Mouse (Mus musculus) limb, embryonic 14.5 days (tissue): ENCODE data around the gene Ovol1. TPM values are rescaled to one million over a fixed set of nuclear protein-coding genes. Genes with fewer than 3 reads are reported as not detected.

Experiments
- ATAC-seq: fragments of 200-750 bp; cut with Nextera tagmentation; 2 replicates; pipeline ENCODE4 v1.8.0; 2017; ENCODE audit warnings: low read depth, moderate number of reproducible peaks, moderate TSS enrichment; ENCODE audit not compliant: low FRiP score
- DNase-seq: peaks from one replicate; pipeline ENCODE4 v3.0.0-alpha.2; 2015; ENCODE audit warnings: low spot score
- H3K27ac ChIP-seq: fragments of 300-500 bp; sonication (generic); replicated peaks from 2 replicates; pipeline ENCODE4 v1.5.1; 2014; ENCODE audit warnings: low read depth, mild to moderate bottlenecking, low read length, moderate library complexity, mixed read lengths
- H3K27me3 ChIP-seq: fragments of 300-500 bp; sonication (generic); 2 replicates; pipeline ENCODE4 v1.6.1; 2014; ENCODE audit warnings: low read length, mixed read lengths; ENCODE audit not compliant: control insufficient read depth, insufficient read depth
- H3K36me3 ChIP-seq: fragments of 300-500 bp; sonication (generic); 2 replicates; pipeline ENCODE4 v1.6.1; 2014; ENCODE audit warnings: mild to moderate bottlenecking, low read length, moderate library complexity, mixed read lengths; ENCODE audit not compliant: control insufficient read depth, insufficient read depth
- H3K4me1 ChIP-seq: fragments of 300-500 bp; sonication (generic); 2 replicates; pipeline ENCODE4 v1.6.1; 2014; ENCODE audit warnings: antibody characterized with exemption, low read length, mixed read lengths; ENCODE audit not compliant: control insufficient read depth, insufficient read depth
- H3K4me2 ChIP-seq: fragments of 300-500 bp; sonication (generic); replicated peaks from 2 replicates; pipeline ENCODE4 v1.6.1; 2014; ENCODE audit warnings: low read depth, mild to moderate bottlenecking, low read length, moderate library complexity; ENCODE audit not compliant: severe bottlenecking
- H3K4me3 ChIP-seq: fragments of 300-500 bp; sonication (generic); replicated peaks from 2 replicates; pipeline ENCODE4 v1.5.1; 2014; ENCODE audit warnings: low read length
- H3K9ac ChIP-seq: fragments of 300-500 bp; sonication (generic); 2 replicates; pipeline ENCODE4 v1.6.1; 2014; ENCODE audit warnings: mild to moderate bottlenecking, low read depth, low read length, moderate library complexity; ENCODE audit not compliant: severe bottlenecking
- H3K9me3 ChIP-seq: fragments of 300-500 bp; sonication (generic); 2 replicates; pipeline ENCODE4 v1.6.1; 2016; ENCODE audit warnings: low read length; ENCODE audit not compliant: control insufficient read depth
- POLR2A ChIP-seq: fragments of 200-500 bp; IDR thresholded peaks from 2 replicates; pipeline ENCODE4 v1.8.0; 2012; ENCODE audit warnings: inconsistent platforms, mild to moderate bottlenecking, moderate library complexity, borderline replicate concordance; ENCODE audit not compliant: insufficient read depth, insufficient read length; ENCODE audit errors: extremely low read depth
- WGBS: fragments of 180-500 bp; shearing (Covaris S2); extraction: QIAGEN DNeasy Blood & Tissue Kit; methylation state at CpG from one replicate; pipeline ENCODE4 v1.1.7; 2014; 5-methylcytosine and 5-hydroxymethylcytosine counted together
- polyA plus RNA-seq, 2 experiments: library from polyadenylated mRNA; depleted of rRNA in 1 of 2; stranded (reverse) in 1 of 2; unstranded in 1 of 2; fragments of >200 nt; fragmentation: Nextera tagmentation in 1 of 2; extraction: Ambion mirVana in 1 of 2; gene quantifications; 2 replicates each; pipeline versions ENCODE4 v1.2.1 to v1.2.3; 2012 to 2014

The Ovol1 gene
- polyA plus RNA-seq, 2 experiments: 7.2 to 12.8 TPM

DNA sequence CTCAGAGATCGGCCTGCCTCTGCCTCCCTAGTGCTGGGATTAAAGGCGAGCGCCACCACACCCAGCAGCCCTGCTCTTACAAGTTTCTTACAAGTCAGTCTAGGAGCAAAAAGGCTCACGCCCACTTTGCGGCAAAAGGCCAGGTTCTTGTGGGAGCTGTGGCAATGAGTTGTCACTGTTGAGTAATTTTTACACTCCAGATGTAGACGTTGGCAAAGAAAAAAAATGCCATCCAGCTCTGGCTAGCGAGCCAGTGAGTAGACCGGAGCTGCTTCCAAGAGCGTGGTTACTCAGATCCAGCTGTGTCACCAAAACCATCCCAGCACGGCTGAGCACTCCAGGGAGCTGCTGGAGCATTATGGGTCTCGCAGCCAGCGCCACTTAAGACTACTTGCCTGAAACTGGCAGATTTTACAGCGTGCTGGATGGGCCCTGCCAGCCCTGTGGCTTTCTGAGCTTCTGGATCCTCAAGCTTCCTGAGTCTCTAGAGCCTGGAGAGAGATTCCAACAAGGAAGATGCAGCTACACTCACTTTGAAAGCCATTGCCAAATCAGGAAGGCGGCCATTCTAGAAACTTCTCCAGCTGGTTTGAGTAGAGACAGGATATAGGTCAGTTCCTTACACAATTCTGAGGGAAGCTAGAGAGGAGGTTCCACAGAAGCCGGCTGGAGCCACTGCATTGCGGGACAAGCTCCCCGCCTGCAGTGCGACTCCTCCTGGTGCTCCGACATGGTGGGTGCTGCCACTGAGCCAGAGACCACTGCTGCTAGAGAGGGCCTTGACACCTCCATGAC is 12.1 kb upstream of the Ovol1 start:
- TF ChIP-seq POLR2A: no peak
- H3K9me3 ChIP-seq: no peaks in the 10 kb centered on the region
- no peak overlapping the region for H3K4me3 ChIP-seq
- no peak for DNase-seq
- H3K27ac ChIP-seq: no peak overlapping the region
- peaks cover 9% of the 10 kb centered on the region for H3K4me1 ChIP-seq
- no peak overlapping the region for H3K9ac ChIP-seq
- no peak overlapping the region for H3K4me2 ChIP-seq
- no peaks in the 10 kb centered on the region for H3K27me3 ChIP-seq
- 82% methylated on average over 19 of the region's 19 CpGs for WGBS
- H3K36me3 ChIP-seq: peaks cover 10% of the 10 kb centered on the region; the same call in 1 of the 2 replicates
- ATAC-seq: no peak

DNA sequence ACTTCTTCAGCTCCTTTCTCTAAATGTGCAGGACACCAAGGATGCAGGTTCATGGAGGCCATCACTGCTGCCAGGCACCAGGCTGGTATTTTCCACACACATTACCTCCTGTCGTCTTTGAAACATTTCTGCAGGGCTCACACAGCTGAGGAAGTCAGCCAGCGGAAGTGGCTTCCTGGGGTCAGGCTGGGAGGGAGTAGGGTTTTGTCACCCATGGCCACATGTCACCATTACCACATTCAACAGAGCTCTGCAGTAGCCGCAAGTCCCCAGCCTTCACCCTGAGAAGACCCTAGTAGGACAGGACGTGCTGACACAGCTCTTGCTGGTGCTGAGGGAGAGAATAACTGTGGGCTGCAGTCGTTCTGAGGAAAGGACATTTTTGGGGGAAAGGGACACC is 11.4 kb upstream of the Ovol1 start:
- Histone ChIP-seq H3K4me2 (no peak overlapping the region), H3K4me3 (no peak overlapping the region), H3K27ac (no peak overlapping the region), H3K9me3 (no peaks in the 10 kb centered on the region), H3K4me1 (peaks cover 12% of the 10 kb centered on the region), H3K36me3 (peaks cover 10% of the 10 kb centered on the region; the same call in 1 of the 2 replicates), H3K9ac (no peak overlapping the region), H3K27me3 (no peaks in the 10 kb centered on the region)
- DNase-seq: no peak
- no peak for ATAC-seq
- no peak for TF ChIP-seq POLR2A
- 74% methylated on average over 5 of the region's 5 CpGs for WGBS

DNA sequence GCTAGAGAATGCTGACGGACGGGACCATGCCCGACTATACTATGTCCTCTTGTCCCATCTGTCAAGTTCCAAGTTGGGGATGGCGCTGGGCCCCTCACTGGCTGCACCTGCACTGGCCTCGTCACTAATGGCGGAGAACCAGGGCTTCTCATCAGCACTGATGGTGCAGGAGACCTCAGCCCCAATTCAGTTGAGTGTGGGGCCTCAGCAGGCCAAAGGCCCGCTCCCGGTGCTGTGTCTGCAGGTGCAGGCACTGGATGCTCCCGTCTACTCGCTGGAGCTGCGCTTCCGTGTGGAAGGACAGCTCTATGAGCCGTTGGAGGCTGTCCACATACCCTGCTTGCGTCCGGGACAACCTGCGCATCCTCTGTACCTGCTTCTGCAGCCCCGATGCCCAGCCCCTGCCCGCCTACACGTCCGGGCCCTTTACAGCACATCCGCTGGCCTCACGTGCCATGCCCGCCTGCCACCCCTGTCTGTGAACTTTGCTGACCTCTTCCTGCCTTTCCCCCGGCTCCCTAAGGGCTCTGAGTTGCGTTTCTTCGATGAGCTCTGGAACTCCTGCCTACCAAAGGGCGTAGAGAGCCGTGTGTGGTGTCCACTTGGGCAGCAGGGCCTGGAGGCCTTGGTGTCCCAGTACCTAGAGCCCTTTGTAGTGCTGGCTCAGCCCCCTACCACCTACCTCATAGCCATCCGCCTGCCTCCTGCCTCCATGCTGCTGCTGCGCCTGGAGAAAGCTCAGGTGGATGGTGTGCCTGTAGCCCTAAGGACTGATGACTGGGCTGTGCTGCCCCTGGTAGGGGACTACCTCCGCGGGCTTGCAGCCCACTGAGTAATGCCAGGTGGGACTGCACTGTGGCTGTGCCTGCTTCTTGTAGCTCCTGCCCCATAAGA is 10.2 kb upstream of the Ovol1 start:
- no peak overlapping the region for H3K4me2 ChIP-seq
- no peaks in the 10 kb centered on the region for H3K9me3 ChIP-seq
- no peak for DNase-seq
- peaks cover 12% of the 10 kb centered on the region for H3K4me1 ChIP-seq
- H3K4me3 ChIP-seq: no peak overlapping the region
- TF ChIP-seq POLR2A: no peak
- 89% methylated on average over 32 of the region's 32 CpGs for WGBS
- H3K36me3 ChIP-seq: peaks cover 10% of the 10 kb centered on the region; the same call in 1 of the 2 replicates
- H3K27me3 ChIP-seq: no peaks in the 10 kb centered on the region
- ATAC-seq: no peak
- H3K27ac ChIP-seq: no peak overlapping the region
- no peak overlapping the region for H3K9ac ChIP-seq

GRCm38 (mm10) chr19:5569521-5569920 is 9.1 kb upstream of the Ovol1 start:
- ATAC-seq (no peak), DNase-seq (no peak)
- Histone ChIP-seq H3K9ac (no peak overlapping the region), H3K36me3 (peaks cover 10% of the 10 kb centered on the region; the same call in 1 of the 2 replicates), H3K4me3 (no peak overlapping the region), H3K27ac (no peak overlapping the region), H3K27me3 (no peaks in the 10 kb centered on the region), H3K4me1 (peaks cover 12% of the 10 kb centered on the region), H3K4me2 (no peak overlapping the region), H3K9me3 (no peaks in the 10 kb centered on the region)
- no peak for TF ChIP-seq POLR2A
- WGBS: 89% methylated on average over 10 of the region's 10 CpGs

- 8% methylated on average over 26 of the region's 27 CpGs for WGBS
- peaks cover 12% of the 10 kb centered on the region for H3K4me1 ChIP-seq
- DNase-seq (peak; percentile 83), ATAC-seq (no peak)
- peak overlapping the region; percentile 75 for H3K4me3 ChIP-seq
- H3K4me2 ChIP-seq: peak overlapping the region; percentile 96
- no peaks in the 10 kb centered on the region for H3K27me3 ChIP-seq
- peaks cover 10% of the 10 kb centered on the region; the same call in 1 of the 2 replicates for H3K36me3 ChIP-seq
- H3K9me3 ChIP-seq: no peaks in the 10 kb centered on the region
- H3K27ac ChIP-seq: no peak overlapping the region
- peak overlapping the region; percentile 66 for H3K9ac ChIP-seq
- no peak for TF ChIP-seq POLR2A
Measured at GRCm38 (mm10) chr19:5568470-5569140, 8.2 kb upstream of the Ovol1 start.
